Mouse (Mus musculus) lung, postnatal 0 days (tissue): ENCODE data around the gene Klf3. TPM values are rescaled to one million over a fixed set of nuclear protein-coding genes. Genes with fewer than 3 reads are reported as not detected.

ENCODE experiments used
- ATAC-seq: fragments of 200-750 bp; cut with Nextera tagmentation; 2 replicates; pipeline ENCODE4 v1.8.0; 2017; ENCODE audit warnings: moderate library complexity
- DNase-seq: peaks from one replicate; pipeline ENCODE4 v3.0.0-alpha.2; 2016; ENCODE audit warnings: low spot score
- H3K27ac ChIP-seq: fragments of 300-500 bp; sonication (generic); 2 replicates; pipeline ENCODE4 v1.5.1; 2014; ENCODE audit warnings: antibody characterized with exemption, mild to moderate bottlenecking, low read length, mixed read lengths
- H3K27me3 ChIP-seq: fragments of 300-500 bp; sonication (generic); replicated peaks from 2 replicates; pipeline ENCODE4 v1.6.1; 2014; ENCODE audit warnings: low read length, mixed read lengths; ENCODE audit not compliant: insufficient read depth
- H3K36me3 ChIP-seq: fragments of 300-500 bp; sonication (generic); 2 replicates; pipeline ENCODE4 v1.6.1; 2014; ENCODE audit warnings: low read length, mixed read lengths; ENCODE audit not compliant: insufficient read depth
- H3K4me1 ChIP-seq: fragments of 300-500 bp; sonication (generic); 2 replicates; pipeline ENCODE4 v1.6.1; 2014; ENCODE audit warnings: antibody characterized with exemption, low read depth, low read length, mixed read lengths; ENCODE audit not compliant: insufficient read depth
- H3K4me2 ChIP-seq: fragments of 300-500 bp; sonication (generic); replicated peaks from 2 replicates; pipeline ENCODE4 v1.6.1; 2014; ENCODE audit warnings: low read depth, mild to moderate bottlenecking, low read length, moderate library complexity, mixed read lengths
- H3K4me3 ChIP-seq: fragments of 300-500 bp; sonication (generic); 2 replicates; pipeline ENCODE4 v1.5.1; 2014; ENCODE audit warnings: low read depth, low read length
- H3K9ac ChIP-seq: fragments of 300-500 bp; sonication (generic); replicated peaks from 2 replicates; pipeline ENCODE4 v1.6.1; 2014; ENCODE audit warnings: low read depth, mild to moderate bottlenecking
- H3K9me3 ChIP-seq: fragments of 300-500 bp; sonication (generic); 2 replicates; pipeline ENCODE4 v1.6.1; 2016; ENCODE audit warnings: low read length, mixed read lengths
- CTCF ChIP-seq: IDR thresholded peaks from 2 replicates; pipeline ENCODE4 v1.5.1; 2016; ENCODE audit warnings: antibody characterized with exemption, mild to moderate bottlenecking
- EP300 ChIP-seq: IDR thresholded peaks from 2 replicates; pipeline ENCODE4 v1.6.1; 2016; ENCODE audit warnings: antibody characterized with exemption, mild to moderate bottlenecking, control low read depth
- WGBS: fragments of 180-500 bp; shearing (Covaris S2); extraction: QIAGEN DNeasy Blood & Tissue Kit; methylation state at CpG from one replicate; pipeline ENCODE4 v1.1.7; 2014; 5-methylcytosine and 5-hydroxymethylcytosine counted together
- polyA plus RNA-seq: library from polyadenylated mRNA; unstranded; fragments of >200 nt; fragmentation: Nextera tagmentation; extraction: Ambion mirVana; gene quantifications from 2 replicates; pipeline ENCODE4 v1.2.1, GENCODE M21; 2015

The Klf3 gene
- polyA plus RNA-seq, 1 experiment from 2014 or later = 89.7 TPM

DNA sequence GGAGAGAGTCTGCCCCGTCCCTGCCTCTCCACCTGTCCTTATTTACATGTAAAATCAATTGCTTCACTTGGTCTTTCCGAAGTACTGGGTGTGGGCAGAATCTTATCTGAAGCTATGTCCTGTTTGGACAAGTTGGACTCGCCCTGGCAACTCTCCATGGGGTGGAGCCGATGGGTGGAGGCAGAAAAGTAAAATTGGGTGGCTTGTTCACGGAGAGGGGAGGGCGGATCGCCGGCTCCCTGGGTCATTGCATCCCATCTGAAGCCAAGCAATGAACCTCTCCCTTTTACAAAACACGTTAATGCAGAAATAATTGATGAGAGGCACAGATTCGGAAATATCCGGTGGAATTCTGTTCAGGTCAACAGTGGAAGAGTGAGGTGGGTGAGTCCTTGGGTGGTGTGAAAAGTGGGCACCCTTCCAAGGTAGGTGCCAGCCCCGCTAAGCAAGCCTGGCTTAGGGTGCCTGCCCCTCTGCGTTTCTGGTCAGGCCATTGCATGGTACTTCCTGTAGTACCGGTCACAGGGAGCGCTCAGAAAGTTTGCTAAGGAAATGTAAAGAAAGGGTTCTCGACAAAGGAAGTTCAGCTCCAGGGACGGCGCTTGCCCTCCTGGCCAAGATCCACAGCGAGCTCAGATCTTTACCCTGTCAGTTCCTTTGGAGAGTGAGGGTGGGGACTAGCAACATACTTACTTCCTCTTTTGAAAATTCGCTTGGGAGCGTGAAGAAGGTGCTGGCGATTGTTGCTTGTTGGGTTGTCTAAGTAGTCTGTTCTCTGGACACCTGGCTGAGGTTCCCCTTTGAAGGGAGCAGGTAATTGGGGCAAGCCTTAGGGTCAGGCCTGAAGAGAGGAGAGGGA, 9.2 kb downstream of the Klf3 start:
- ATAC-seq = peak; percentile 68

GRCm38 (mm10) chr5:64812983-64813304, 9.8 kb downstream of the Klf3 start:
- TF ChIP-seq CTCF = no peak
- TF ChIP-seq EP300 = no peak
- DNase-seq (no peak), ATAC-seq (no peak)
- Histone ChIP-seq H3K9me3 (no peaks in the 10 kb centered on the region), H3K4me1 (peaks cover 35% of the 10 kb centered on the region), H3K9ac (peak overlapping the region; percentile 51), H3K27me3 (no peaks in the 10 kb centered on the region), H3K4me2 (peak overlapping the region; percentile 61), H3K27ac (peak overlapping the region; percentile 96), H3K4me3 (peak overlapping the region; percentile 28), H3K36me3 (peaks cover under 1% of the 10 kb centered on the region; the same call in 1 of the 2 replicates)
- WGBS = 11% methylated on average over 4 of the region's 4 CpGs

More for the DNA sequence above, 9.2 kb downstream of the Klf3 start:
- TF ChIP-seq EP300 = peak; percentile 90
- TF ChIP-seq CTCF = no peak
- Histone ChIP-seq H3K4me2 (peak overlapping the region; percentile 61), H3K4me3 (peak overlapping the region; percentile 28), H3K9ac (peak overlapping the region; percentile 51), H3K27ac (peak overlapping the region; percentile 96), H3K36me3 (no peaks in the 10 kb centered on the region), H3K27me3 (no peaks in the 10 kb centered on the region), H3K4me1 (peaks cover 38% of the 10 kb centered on the region), H3K9me3 (no peaks in the 10 kb centered on the region)
- WGBS = 4% methylated on average over 22 of the region's 22 CpGs
- peak; percentile 93 for DNase-seq

- Histone ChIP-seq H3K4me1 (peaks cover 33% of the 10 kb centered on the region), H3K9ac (peak overlapping the region; percentile 51; the same call in 1 of the 2 replicates)
Measured at GRCm38 (mm10) chr5:64813361-64813760, 10.2 kb downstream of the Klf3 start.

GRCm38 (mm10) chr5:64814416-64814815, 11.2 kb downstream of the Klf3 start:
- no peaks in the 10 kb centered on the region for H3K9me3 ChIP-seq
- no peak overlapping the region for H3K9ac ChIP-seq
- H3K27ac ChIP-seq = no peak overlapping the region
- H3K4me1 ChIP-seq = peaks cover 25% of the 10 kb centered on the region
- no peak overlapping the region for H3K4me3 ChIP-seq
- TF ChIP-seq CTCF = no peak
- no peak for TF ChIP-seq EP300
- ATAC-seq (no peak), DNase-seq (peak; percentile 4)
- no peaks in the 10 kb centered on the region for H3K27me3 ChIP-seq
- no peak overlapping the region for H3K4me2 ChIP-seq
- H3K36me3 ChIP-seq = peaks cover 10% of the 10 kb centered on the region
- 74% methylated on average over 7 of the region's 7 CpGs for WGBS

More at GRCm38 (mm10) chr5:64813361-64813760, 10.2 kb downstream of the Klf3 start:
- Histone ChIP-seq H3K27ac (peak overlapping the region; percentile 96), H3K4me3 (peak overlapping the region; percentile 28; the same call in 1 of the 2 replicates), H3K36me3 (peaks cover 5% of the 10 kb centered on the region; the same call in 1 of the 2 replicates), H3K4me2 (peak overlapping the region; percentile 61), H3K9me3 (no peaks in the 10 kb centered on the region), H3K27me3 (no peaks in the 10 kb centered on the region)
- WGBS = 5% methylated on average over 9 of the region's 9 CpGs
- ATAC-seq = no peak
- TF ChIP-seq EP300 (peak; percentile 19; the same call in 1 of the 2 replicates), CTCF (peak; percentile 94)
- peak; percentile 90 for DNase-seq

DNA sequence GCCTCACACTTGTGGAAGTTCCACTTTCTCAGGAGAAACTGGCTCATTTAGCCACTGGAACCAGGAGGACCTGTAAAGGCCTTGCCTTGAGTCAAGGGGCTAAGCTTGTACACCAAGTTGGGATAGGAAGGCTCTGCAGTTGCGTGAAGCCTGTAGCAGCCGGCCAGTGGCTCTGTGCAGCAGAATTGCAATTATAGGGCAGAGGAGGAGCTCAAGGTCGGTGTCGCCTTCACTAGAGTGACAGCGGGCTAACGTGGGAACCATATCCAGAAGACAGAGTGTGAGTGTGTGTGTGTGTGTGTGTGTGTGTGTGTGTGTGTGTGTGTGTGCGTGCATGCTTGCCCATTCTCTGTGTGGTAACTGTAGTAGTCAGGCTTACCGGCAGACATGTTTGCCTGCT, 12.4 kb downstream of the Klf3 start:
- ATAC-seq (no peak), DNase-seq (no peak)
- TF ChIP-seq CTCF = no peak
- no peak for TF ChIP-seq EP300
- H3K9me3 ChIP-seq = no peaks in the 10 kb centered on the region
- H3K4me2 ChIP-seq = no peak overlapping the region
- H3K9ac ChIP-seq = no peak overlapping the region
- WGBS = 78% methylated on average over 8 of the region's 8 CpGs
- no peak overlapping the region for H3K27ac ChIP-seq
- peaks cover 14% of the 10 kb centered on the region for H3K36me3 ChIP-seq
- peaks cover 13% of the 10 kb centered on the region for H3K4me1 ChIP-seq
- H3K4me3 ChIP-seq = no peak overlapping the region
- H3K27me3 ChIP-seq = no peaks in the 10 kb centered on the region

DNA sequence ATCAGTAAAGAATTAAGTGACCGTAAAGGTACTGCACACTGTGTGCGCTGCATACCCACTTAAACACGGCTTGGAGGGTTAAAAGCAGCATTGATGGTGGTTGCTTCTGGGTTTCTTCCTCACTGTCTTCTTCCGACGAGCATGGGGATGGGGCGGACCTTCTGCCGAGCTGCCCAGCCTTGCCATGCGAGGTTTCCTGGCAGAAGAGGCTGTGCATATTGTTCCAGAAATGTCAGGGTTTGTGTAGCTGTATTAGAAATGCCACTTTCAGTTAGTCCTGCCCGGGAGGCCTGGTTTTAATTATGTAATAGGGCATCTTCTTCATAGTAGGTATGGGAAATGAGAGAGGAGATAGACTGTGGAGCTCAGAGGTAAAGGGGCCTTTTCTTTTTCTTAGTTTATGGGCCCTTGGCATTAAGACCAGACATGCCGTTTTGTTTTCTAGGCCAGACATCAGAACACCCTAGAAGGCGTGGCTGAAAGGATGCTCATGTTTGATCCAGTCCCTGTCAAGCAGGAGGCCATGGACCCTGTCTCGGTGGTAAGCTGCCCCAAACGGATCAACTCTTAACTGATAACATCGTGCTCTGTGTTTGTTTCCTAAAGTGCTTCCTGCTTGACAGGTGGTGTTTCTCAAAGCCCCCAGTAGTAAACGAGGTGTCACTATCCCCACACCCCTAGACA, 13.2 kb downstream of the Klf3 start:
- 46% methylated on average over 15 of the region's 15 CpGs for whole genome bisulfite sequencing

More for the DNA sequence above, 13.2 kb downstream of the Klf3 start:
- H3K9me3 ChIP-seq = no peaks in the 10 kb centered on the region
- H3K4me2 ChIP-seq = no peak overlapping the region
- no peaks in the 10 kb centered on the region for H3K27me3 ChIP-seq
- no peak overlapping the region for H3K9ac ChIP-seq
- no peak for TF ChIP-seq CTCF
- no peak for TF ChIP-seq EP300
- H3K4me1 ChIP-seq = peaks cover 7% of the 10 kb centered on the region
- H3K4me3 ChIP-seq = no peak overlapping the region
- H3K27ac ChIP-seq = 0 out of 2 replicates have a peak overlapping the region, but pooled peaks have one; percentile 38
- no peak for DNase-seq
- no peak; the same call in 1 of the 2 replicates for ATAC-seq
- H3K36me3 ChIP-seq = peaks cover 16% of the 10 kb centered on the region
